ENCODE assay signal across 8 mouse cellular contexts in genomic region chr10:99641784-99642183, GRCm38 (mm10).
DNase-seq lines count a peak whose midpoint lies in the region; ATAC-seq and TF ChIP-seq lines count a peak whose summit lies in the region.

No protein-coding gene starts in this region.

- no peaks in the 10 kb centered on the region for H3K4me1 ChIP-seq in ES-Bruce4 (ENCODE audit: control insufficient read depth, insufficient read depth, low read length)
- H3K4me1 ChIP-seq in forebrain, embryonic 14.5 days (ENCODE audit: control insufficient read depth, insufficient read depth, low read length), result peaks cover 4% of the 10 kb centered on the region; the same call in 1 of the 2 replicates
- H3K4me1 ChIP-seq in hindbrain, embryonic 12.5 days, result no peaks in the 10 kb centered on the region

- no peaks in the 10 kb centered on the region; the same call in 1 of the 2 replicates for H3K27me3 ChIP-seq in ES-Bruce4 (ENCODE audit: control insufficient read depth, insufficient read depth, low read length, poor library complexity, severe bottlenecking)
- no peaks in the 10 kb centered on the region for H3K27me3 ChIP-seq in forebrain, embryonic 14.5 days (replicated peaks; ENCODE audit: control insufficient read depth, insufficient read depth, low read length)
- H3K27me3 ChIP-seq in hindbrain, embryonic 12.5 days, result no peaks in the 10 kb centered on the region

- TF ChIP-seq CTCF in ES-Bruce4 (IDR thresholded peaks at IDR 0.05; ENCODE audit: low read depth, low read length), result peak; percentile 59

- WGBS in forebrain, embryonic 14.5 days, result 6% methylated on average over 11 of the region's 11 CpGs
- 16% methylated on average over 11 of the region's 11 CpGs for WGBS in hindbrain, embryonic 12.5 days

- H3K9me3 ChIP-seq in ES-Bruce4 (replicated peaks; ENCODE audit: control insufficient read depth, insufficient read depth, low read length, poor library complexity, severe bottlenecking), result no peaks in the 10 kb centered on the region
- no peaks in the 10 kb centered on the region for H3K9me3 ChIP-seq in forebrain, embryonic 14.5 days (replicated peaks; ENCODE audit: control insufficient read depth, low read length)
- H3K9me3 ChIP-seq in hindbrain, embryonic 12.5 days (replicated peaks), result no peaks in the 10 kb centered on the region

- DNase-seq in adrenal gland, postnatal 25 days, result peak; percentile 61
- peak; percentile 86 for DNase-seq in forebrain, embryonic 14.5 days (ENCODE audit: low spot score)
- peak; percentile 36 for DNase-seq in layer of hippocampus, adult 9-10 months (ENCODE audit: low spot score)
- peak; percentile 57 for DNase-seq in right cerebral cortex, adult 18-20 months

- peak; percentile 49 for ATAC-seq in forebrain, embryonic 14.5 days
- ATAC-seq in hindbrain, embryonic 12.5 days (ENCODE audit: low FRiP score), result peak; percentile 48
- peak; percentile 93 for ATAC-seq in megakaryocyte progenitor cell, adult 5-6 weeks (replicated peaks; ENCODE audit: poor library complexity)
- ATAC-seq in activated CD4-positive, CD25-positive, alpha-beta regulatory T cell, adult 4 months, result no peak

- no peak for TF ChIP-seq EP300 in ES-Bruce4 (IDR thresholded peaks at IDR 0.05; ENCODE audit: insufficient read depth, low read depth, low read length)

- H3K27ac ChIP-seq in ES-Bruce4 (ENCODE audit: insufficient read depth, low read length), result no peak overlapping the region
- H3K27ac ChIP-seq in forebrain, embryonic 14.5 days (ENCODE audit: low read depth, low read length), result no peak overlapping the region
- H3K27ac ChIP-seq in hindbrain, embryonic 12.5 days, result no peak overlapping the region

- H3K36me3 ChIP-seq in ES-Bruce4 (ENCODE audit: control insufficient read depth, insufficient read depth, low read length, poor library complexity, severe bottlenecking), result no peaks in the 10 kb centered on the region
- no peaks in the 10 kb centered on the region for H3K36me3 ChIP-seq in forebrain, embryonic 14.5 days (ENCODE audit: control insufficient read depth, insufficient read depth, low read length)
- H3K36me3 ChIP-seq in hindbrain, embryonic 12.5 days, result no peaks in the 10 kb centered on the region

- no peak overlapping the region for H3K4me3 ChIP-seq in ES-Bruce4 (ENCODE audit: low read depth, low read length)
- H3K4me3 ChIP-seq in forebrain, embryonic 14.5 days (ENCODE audit: low read depth, low read length), result no peak overlapping the region
- no peak overlapping the region for H3K4me3 ChIP-seq in hindbrain, embryonic 12.5 days

- H3K4me2 ChIP-seq in forebrain, embryonic 14.5 days (ENCODE audit: low read length), result no peak overlapping the region
- H3K4me2 ChIP-seq in hindbrain, embryonic 12.5 days (replicated peaks), result no peak overlapping the region

- no peak overlapping the region for H3K9ac ChIP-seq in ES-Bruce4 (ENCODE audit: low read depth, poor library complexity, severe bottlenecking)
- H3K9ac ChIP-seq in forebrain, embryonic 14.5 days (ENCODE audit: low read length), result no peak overlapping the region
- H3K9ac ChIP-seq in hindbrain, embryonic 12.5 days, result no peak overlapping the region

- no peak for TF ChIP-seq POLR2A in ES-Bruce4 (IDR thresholded peaks at IDR 0.05; ENCODE audit: insufficient read depth, low read length)

Comparison
In these comparisons a context has a peak if more than half of its experiments do, and no peak if none do; other contexts are left out.
1. DNase-seq: peak in every context shown above with its lines; median percentile 86 in forebrain, embryonic 14.5 days; 61 in adrenal gland, postnatal 25 days; 57 in right cerebral cortex, adult 18-20 months; 36 in layer of hippocampus, adult 9-10 months.